Mouse (Mus musculus) heart, embryonic 14.5 days (tissue): Measurements from ENCODE around the gene AI854703. TPM values are rescaled to one million over a fixed set of nuclear protein-coding genes. Genes with fewer than 3 reads are reported as not detected.

Source experiments
- ATAC-seq: fragments of 200-750 bp; cut with Nextera tagmentation; 2 replicates; pipeline ENCODE4 v1.8.0; 2017; ENCODE audit warnings: low read depth, moderate TSS enrichment; ENCODE audit not compliant: insufficient number of reproducible peaks, insufficient read depth, low FRiP score
- H3K27ac ChIP-seq, 2 experiments: fragments of 200-500 bp in 1 of 2; fragments of 300-500 bp in 1 of 2; sonication (generic) in 1 of 2; replicated peaks in 1 of 2; 2 replicates each; pipeline ENCODE4 v1.5.1; 2012 to 2014; ENCODE audit warnings: low read depth in 2 of 2, low read length in 2 of 2, control low read depth in 1 of 2, mild to moderate bottlenecking in 1 of 2, mixed read lengths in 1 of 2; ENCODE audit not compliant: control insufficient read depth in 1 of 2, insufficient read depth in 1 of 2
- H3K27me3 ChIP-seq: fragments of 300-500 bp; sonication (generic); 2 replicates; pipeline ENCODE4 v1.6.1; 2014; ENCODE audit warnings: mild to moderate bottlenecking, low read length, control low read depth; ENCODE audit not compliant: control insufficient read depth, insufficient read depth
- H3K36me3 ChIP-seq: fragments of 300-500 bp; sonication (generic); 2 replicates; pipeline ENCODE4 v1.6.1; 2014; ENCODE audit warnings: mild to moderate bottlenecking, control low read depth, low read length, mixed read lengths; ENCODE audit not compliant: control insufficient read depth, insufficient read depth
- H3K4me1 ChIP-seq, 2 experiments: fragments of 200-500 bp in 1 of 2; fragments of 300-500 bp in 1 of 2; sonication (generic) in 1 of 2; 2 replicates each; pipeline ENCODE4 v1.6.1; 2012 to 2014; ENCODE audit warnings: low read length in 2 of 2, control low read depth in 1 of 2, mixed read lengths in 1 of 2; ENCODE audit not compliant: control insufficient read depth in 2 of 2, insufficient read depth in 2 of 2
- H3K4me2 ChIP-seq: fragments of 300-500 bp; sonication (generic); 2 replicates; pipeline ENCODE4 v1.6.1; 2014; ENCODE audit warnings: mild to moderate bottlenecking, low read length
- H3K4me3 ChIP-seq, 2 experiments: fragments of 200-500 bp in 1 of 2; fragments of 300-500 bp in 1 of 2; sonication (generic) in 1 of 2; 2 replicates each; pipeline ENCODE4 v1.5.1; 2012 to 2014; ENCODE audit warnings: low read length in 2 of 2, mild to moderate bottlenecking in 2 of 2, control low read depth in 1 of 2, low read depth in 1 of 2, moderate library complexity in 1 of 2; ENCODE audit not compliant: control insufficient read depth in 1 of 2, insufficient read depth in 1 of 2
- H3K9ac ChIP-seq: fragments of 300-500 bp; sonication (generic); 2 replicates; pipeline ENCODE4 v1.6.1; 2014; ENCODE audit warnings: mild to moderate bottlenecking, low read length
- H3K9me3 ChIP-seq: fragments of 300-500 bp; sonication (generic); 2 replicates; pipeline ENCODE4 v1.6.1; 2016; ENCODE audit warnings: low read length, control low read depth; ENCODE audit not compliant: control insufficient read depth
- WGBS: fragments of 180-500 bp; shearing (Covaris S2); extraction: QIAGEN DNeasy Blood & Tissue Kit; methylation state at CpG from one replicate; pipeline ENCODE4 v1.1.7; 2014; 5-methylcytosine and 5-hydroxymethylcytosine counted together
- polyA plus RNA-seq: library from polyadenylated mRNA; unstranded; fragments of >200 nt; fragmentation: Nextera tagmentation; extraction: Ambion mirVana; gene quantifications from 2 replicates; pipeline ENCODE4 v1.2.1, GENCODE M21; 2014

Gene AI854703
- polyA plus RNA-seq, 1 experiment from 2014 or later: 1.1 TPM

GRCm38 (mm10) chr6:48601271-48602079 lies 25.1 kb upstream of the AI854703 start, which contains the start of gene Zfp775:
TSS of gene Zfp775 (plus strand) at chr6:48602063.
- H3K27me3 ChIP-seq: no peaks in the 10 kb centered on the region
- H3K4me1 ChIP-seq: peaks cover 0 to 11% of the 10 kb centered on the region in 2 experiments; a peak in 1 of 4 replicates
- peak within 1 kb of the TSS; percentile 88 for H3K9ac ChIP-seq
- peak within 1 kb of the TSS; percentile 80 to 84 for H3K27ac ChIP-seq
- peaks cover 42% of the 10 kb centered on the region for H3K36me3 ChIP-seq
- H3K4me2 ChIP-seq: peak within 1 kb of the TSS; percentile 92
- 5% methylated on average over 42 of the region's 42 CpGs for WGBS
- peak; percentile 99 for ATAC-seq
- peaks cover 16% of the 10 kb centered on the region for H3K9me3 ChIP-seq
- peak within 1 kb of the TSS; percentile 80 to 81 for H3K4me3 ChIP-seq

- Histone ChIP-seq H3K27ac (peak overlapping the region; percentile 49 to 84), H3K27me3 (no peaks in the 10 kb centered on the region), H3K4me1 (peaks cover 0 to 11% of the 10 kb centered on the region in 2 experiments; a peak in 1 of 4 replicates), H3K4me3 (peak overlapping the region; percentile 80 to 81), H3K9me3 (peaks cover 9% of the 10 kb centered on the region), H3K4me2 (peak overlapping the region; percentile 92), H3K9ac (peak overlapping the region; percentile 88), H3K36me3 (peaks cover 34% of the 10 kb centered on the region)
- WGBS: 1% methylated on average over 27 of the region's 28 CpGs
- peak; percentile 64 for ATAC-seq
Measured at GRCm38 (mm10) chr6:48602080-48602741, 24.4 kb upstream of the AI854703 start.

DNA sequence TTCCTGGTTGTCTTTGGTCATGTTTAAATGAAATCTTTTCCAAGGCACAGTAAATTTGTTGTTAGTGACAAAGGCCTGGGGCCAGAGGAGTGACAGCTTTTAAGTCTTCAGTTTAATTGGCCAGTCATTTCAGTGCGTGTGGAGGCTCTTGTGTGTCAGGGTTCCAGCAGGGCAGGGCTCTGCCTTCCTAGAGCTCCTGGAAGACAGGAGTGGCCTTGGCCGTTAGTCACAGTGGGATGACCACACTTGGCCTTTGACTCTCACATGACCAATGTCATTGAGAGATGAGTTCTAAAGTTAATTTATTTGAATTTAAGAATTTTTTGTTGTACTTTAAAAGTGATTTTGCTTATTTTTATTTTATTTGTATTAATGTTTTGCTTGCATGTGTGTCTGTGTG lies 18.4 kb upstream of the AI854703 start:
- Histone ChIP-seq H3K36me3 (no peaks in the 10 kb centered on the region), H3K27ac (no peak overlapping the region), H3K4me1 (peaks cover 0 to 7% of the 10 kb centered on the region in 2 experiments; a peak in 1 of 4 replicates), H3K9ac (no peak overlapping the region), H3K4me3 (no peak overlapping the region), H3K4me2 (no peak overlapping the region), H3K27me3 (no peaks in the 10 kb centered on the region), H3K9me3 (no peaks in the 10 kb centered on the region)
- 75% methylated on average over 2 of the region's 2 CpGs for WGBS
- ATAC-seq: no peak

- Histone ChIP-seq H3K9ac (peak overlapping the region; percentile 40; the same call in 1 of the 2 replicates), H3K4me2 (no peak overlapping the region), H3K27me3 (no peaks in the 10 kb centered on the region), H3K9me3 (no peaks in the 10 kb centered on the region), H3K4me1 (peaks cover 0 to 6% of the 10 kb centered on the region in 2 experiments; a peak in 1 of 4 replicates), H3K36me3 (peaks cover 13% of the 10 kb centered on the region), H3K27ac (no peak overlapping the region), H3K4me3 (no peak overlapping the region)
- no peak for ATAC-seq
- WGBS: 36% methylated on average over 7 of the region's 7 CpGs
Measured at GRCm38 (mm10) chr6:48609512-48609911, 17.1 kb upstream of the AI854703 start.

DNA sequence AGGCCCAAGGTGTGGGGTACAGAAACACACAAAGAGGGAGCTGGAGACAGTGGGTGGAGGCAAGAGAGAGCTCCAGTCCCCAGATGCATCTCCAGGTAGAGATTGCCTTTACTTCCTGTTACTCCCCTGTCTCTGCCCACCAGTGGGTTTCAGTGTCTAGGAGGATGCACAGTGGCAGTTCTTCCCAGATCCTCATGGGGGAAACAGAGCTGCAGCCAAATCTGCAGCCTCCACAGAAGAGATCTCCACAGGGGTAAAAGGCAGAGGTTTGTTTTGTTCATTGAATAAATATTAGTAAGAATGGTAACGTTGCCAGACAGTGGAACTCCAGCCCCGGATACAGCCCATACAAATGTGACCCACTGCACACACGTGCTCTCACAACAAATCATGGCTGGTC lies 15.9 kb upstream of the AI854703 start:
- ATAC-seq: no peak
- 88% methylated on average over 3 of the region's 3 CpGs for WGBS
- Histone ChIP-seq H3K36me3 (peaks cover 20% of the 10 kb centered on the region), H3K9me3 (no peaks in the 10 kb centered on the region), H3K4me2 (no peak overlapping the region), H3K4me1 (peaks cover 0 to 6% of the 10 kb centered on the region in 2 experiments; a peak in 1 of 4 replicates), H3K9ac (no peak overlapping the region), H3K27ac (no peak overlapping the region), H3K27me3 (no peaks in the 10 kb centered on the region), H3K4me3 (no peak overlapping the region)

- H3K9me3 ChIP-seq: no peaks in the 10 kb centered on the region
- H3K27me3 ChIP-seq: no peaks in the 10 kb centered on the region
- WGBS: 74% methylated on average over 4 of the region's 4 CpGs
- H3K4me1 ChIP-seq: peaks cover 0 to 6% of the 10 kb centered on the region in 2 experiments; a peak in 1 of 4 replicates
- H3K36me3 ChIP-seq: peaks cover 20% of the 10 kb centered on the region
- ATAC-seq: no peak
- H3K27ac ChIP-seq: no peak overlapping the region
- H3K4me3 ChIP-seq: no peak overlapping the region
- H3K9ac ChIP-seq: no peak overlapping the region
- no peak overlapping the region for H3K4me2 ChIP-seq
Measured at GRCm38 (mm10) chr6:48613464-48613863, 13.1 kb upstream of the AI854703 start.

DNA sequence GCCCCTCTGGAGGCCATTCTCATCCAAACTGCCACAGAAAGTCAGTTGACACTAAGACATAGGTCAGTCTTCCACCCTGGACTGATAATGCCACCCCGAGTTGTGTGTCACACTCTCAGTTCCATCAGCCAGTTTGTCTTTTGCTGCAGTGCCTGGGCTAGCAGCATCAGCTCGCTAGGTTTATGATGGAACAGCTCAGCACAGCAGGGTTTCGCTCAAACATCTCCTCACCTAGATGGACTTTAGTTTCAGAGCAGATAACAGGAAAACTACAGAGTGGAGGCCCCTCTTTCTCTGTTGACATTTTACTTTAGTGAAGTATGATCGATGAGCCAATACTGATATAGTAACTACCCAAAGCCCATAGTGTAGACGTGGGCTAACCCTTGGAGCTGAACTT lies 11.8 kb upstream of the AI854703 start:
- H3K4me3 ChIP-seq: no peak overlapping the region
- 89% methylated on average over 5 of the region's 5 CpGs for WGBS
- no peak for ATAC-seq
- H3K4me2 ChIP-seq: no peak overlapping the region
- no peaks in the 10 kb centered on the region for H3K9me3 ChIP-seq
- H3K27me3 ChIP-seq: no peaks in the 10 kb centered on the region
- H3K9ac ChIP-seq: no peak overlapping the region
- no peaks in the 10 kb centered on the region for H3K4me1 ChIP-seq
- no peak overlapping the region for H3K27ac ChIP-seq
- peaks cover 28% of the 10 kb centered on the region for H3K36me3 ChIP-seq
